Mouse (Mus musculus): ENCODE measurements around the gene Rftn1.

- TF ChIP-seq CTCF (IDR thresholded peaks at IDR 0.05; ENCODE audit: extremely low read depth, insufficient read depth, low read length) (no peak), POLR2A (IDR thresholded peaks at IDR 0.05; ENCODE audit: extremely low read depth, insufficient read depth, low read length) (no peak)
Observed at GRCm38 (mm10) chr17:50021400-50021799, 169.1 kb downstream of the Rftn1 start.
